Mouse (Mus musculus): ENCODE results near the gene Erf. TPM values are rescaled to one million over a fixed set of nuclear protein-coding genes. Genes with fewer than 3 reads are reported as not detected.

Gene Erf
- polyA plus RNA-seq (2012; rRNA removed) = 41.1 and 51.4 TPM in 2 replicates

DNA sequence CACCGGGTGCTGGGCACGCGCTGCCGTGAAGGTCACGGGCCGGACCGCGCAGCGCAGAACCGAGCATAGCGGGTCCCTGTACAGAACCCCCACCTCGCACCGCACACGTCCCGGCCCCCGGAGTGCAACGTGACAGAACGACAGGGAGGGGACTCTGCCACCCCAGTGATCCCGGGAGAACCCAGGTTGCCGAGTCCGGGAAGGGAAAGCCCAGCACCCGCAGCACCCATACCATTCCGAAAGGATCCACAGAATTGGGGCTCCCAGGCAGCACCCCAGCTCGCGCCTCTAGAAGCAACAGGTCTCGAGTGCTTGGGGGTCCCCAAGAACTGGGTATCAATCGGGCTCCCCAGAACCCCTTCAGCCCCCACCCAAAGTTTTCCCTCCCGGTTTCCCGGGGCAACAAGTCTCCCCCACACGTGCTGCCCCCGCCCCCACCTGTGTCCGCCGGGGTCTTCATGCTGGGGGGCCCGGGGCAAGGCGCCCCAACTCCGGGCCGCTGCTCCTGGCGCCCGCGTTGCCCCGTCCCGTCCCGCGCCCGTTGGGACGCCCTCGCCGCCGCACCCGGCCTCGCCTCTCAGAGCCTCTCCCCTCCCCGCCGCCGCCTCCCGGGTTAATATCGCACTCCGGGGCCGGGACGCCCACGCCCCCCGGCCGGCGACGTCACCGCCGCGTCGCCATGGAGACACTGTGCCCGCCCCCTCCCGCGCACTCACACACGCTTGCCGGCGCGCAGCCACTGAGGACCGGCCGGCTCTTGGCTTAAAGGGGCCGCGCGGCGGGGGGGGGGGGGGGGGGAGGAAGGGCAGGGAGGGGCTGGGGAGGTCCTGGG lies at the start of gene Erf:
Gene Erf (minus strand): TSS at position 621 of the 832 bp plus-strand sequence.
- under 1% methylated on average over 69 of the region's 81 CpGs for WGBS
- DNase-seq = peak; percentile 94

DNA sequence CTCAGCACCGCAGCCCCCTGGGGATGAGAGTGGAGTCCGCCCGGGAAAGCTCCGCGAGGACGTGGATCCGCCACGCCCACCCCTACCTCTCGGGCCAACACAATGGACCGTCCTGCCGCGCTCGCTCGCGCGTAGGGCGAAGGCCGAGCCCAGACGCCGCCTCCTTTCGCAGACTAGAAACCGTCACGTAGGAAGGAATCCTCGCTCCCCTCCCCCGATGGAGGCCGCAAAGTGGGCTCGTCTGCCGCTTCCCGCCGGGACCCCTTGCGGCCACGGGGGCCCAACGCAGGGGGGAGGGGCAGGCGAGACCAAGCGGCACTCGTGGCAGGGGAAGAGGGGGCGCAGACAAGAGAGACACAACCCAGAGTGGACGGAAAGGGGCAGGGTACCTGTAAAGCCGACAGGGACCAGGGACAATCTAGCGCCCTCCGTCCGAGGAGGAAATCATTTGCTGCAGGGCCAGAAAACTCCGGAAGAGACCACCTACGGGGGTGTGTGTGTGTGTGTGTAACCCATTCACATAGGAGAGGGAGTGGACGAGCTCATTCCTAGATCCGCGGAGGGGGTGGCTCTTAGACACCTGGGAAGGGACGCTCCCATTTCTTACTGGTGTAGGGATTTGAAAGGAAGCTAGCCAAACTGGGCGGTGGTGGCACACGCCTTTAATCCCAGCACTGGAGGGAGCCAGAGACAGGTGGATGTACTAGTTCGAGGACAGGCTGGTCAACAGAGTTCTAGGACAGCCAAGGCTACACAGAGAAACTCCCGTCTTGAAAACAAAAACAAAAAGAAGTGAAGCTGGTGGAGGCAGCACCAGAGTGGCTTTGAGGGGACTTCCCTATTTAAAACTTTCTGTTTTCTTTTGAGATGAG lies 47.1 kb upstream of the Erf start, which contains the start of gene Pafah1b3:
Gene Pafah1b3 (minus strand): TSS at position 533 of the 872 bp plus-strand sequence.
- peak; percentile 29; the same call in 1 of the 2 replicates for TF ChIP-seq CTCF (IDR thresholded peaks at IDR 0.05; ENCODE audit: insufficient read depth, low read length)
- TF ChIP-seq POLR2A (IDR thresholded peaks at IDR 0.05; ENCODE audit: borderline replicate concordance, extremely low read depth, low read depth, low read length) = peak; percentile 30; the same call in 1 of the 2 replicates
- under 1% methylated on average over 52 of the region's 52 CpGs for WGBS
- DNase-seq = peak; percentile 75
- no peaks in the 10 kb centered on the region for H3K4me1 ChIP-seq (ENCODE audit: control insufficient read depth, insufficient read depth, low read length)
- peak within 1 kb of the TSS; percentile 87 for H3K4me3 ChIP-seq (replicated peaks; ENCODE audit: extremely low read depth, low read depth, low read length)

More for the DNA sequence above, at the start of gene Erf:
- peaks cover 19% of the 10 kb centered on the region for H3K4me1 ChIP-seq (ENCODE audit: control insufficient read depth, insufficient read depth, low read length)
- TF ChIP-seq CTCF (IDR thresholded peaks at IDR 0.05; ENCODE audit: insufficient read depth, low read length) (no peak), POLR2A (IDR thresholded peaks at IDR 0.05; ENCODE audit: borderline replicate concordance, extremely low read depth, low read depth, low read length) (peak; percentile 68; the same call in 1 of the 2 replicates)
- peak within 1 kb of the TSS; percentile 74 for H3K4me3 ChIP-seq (replicated peaks; ENCODE audit: extremely low read depth, low read depth, low read length)

DNA sequence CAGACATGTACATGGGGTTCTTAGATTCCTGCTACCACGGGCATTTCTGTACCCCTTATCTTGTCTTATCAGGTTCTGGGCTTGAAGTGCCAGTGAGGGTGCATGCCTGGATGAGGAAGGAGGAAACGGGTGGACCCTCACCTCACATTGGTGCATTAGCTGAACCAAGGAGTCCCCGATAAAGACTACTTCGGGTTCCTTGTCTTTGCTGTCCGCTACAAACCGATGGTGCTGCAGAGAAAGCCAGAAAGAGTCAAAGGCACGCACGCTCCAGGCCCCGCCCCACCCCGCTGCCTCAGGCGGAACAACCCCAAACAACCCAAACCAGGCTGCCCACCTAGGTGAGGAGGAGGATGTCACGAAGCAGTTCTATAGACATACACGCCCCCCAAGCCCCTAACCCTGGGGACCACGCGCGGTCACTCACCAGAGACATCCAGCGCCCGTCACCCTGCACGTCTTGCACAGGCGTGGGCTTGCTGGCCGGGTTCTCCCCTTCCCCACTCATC lies 46.4 kb upstream of the Erf start:
- no peak for TF ChIP-seq POLR2A (IDR thresholded peaks at IDR 0.05; ENCODE audit: borderline replicate concordance, extremely low read depth, low read depth, low read length)
- no peak for DNase-seq
- H3K4me1 ChIP-seq (ENCODE audit: control insufficient read depth, insufficient read depth, low read length) = no peaks in the 10 kb centered on the region
- peak overlapping the region; percentile 87 for H3K4me3 ChIP-seq (replicated peaks; ENCODE audit: extremely low read depth, low read depth, low read length)
- WGBS = under 1% methylated on average over 21 of the region's 21 CpGs

DNA sequence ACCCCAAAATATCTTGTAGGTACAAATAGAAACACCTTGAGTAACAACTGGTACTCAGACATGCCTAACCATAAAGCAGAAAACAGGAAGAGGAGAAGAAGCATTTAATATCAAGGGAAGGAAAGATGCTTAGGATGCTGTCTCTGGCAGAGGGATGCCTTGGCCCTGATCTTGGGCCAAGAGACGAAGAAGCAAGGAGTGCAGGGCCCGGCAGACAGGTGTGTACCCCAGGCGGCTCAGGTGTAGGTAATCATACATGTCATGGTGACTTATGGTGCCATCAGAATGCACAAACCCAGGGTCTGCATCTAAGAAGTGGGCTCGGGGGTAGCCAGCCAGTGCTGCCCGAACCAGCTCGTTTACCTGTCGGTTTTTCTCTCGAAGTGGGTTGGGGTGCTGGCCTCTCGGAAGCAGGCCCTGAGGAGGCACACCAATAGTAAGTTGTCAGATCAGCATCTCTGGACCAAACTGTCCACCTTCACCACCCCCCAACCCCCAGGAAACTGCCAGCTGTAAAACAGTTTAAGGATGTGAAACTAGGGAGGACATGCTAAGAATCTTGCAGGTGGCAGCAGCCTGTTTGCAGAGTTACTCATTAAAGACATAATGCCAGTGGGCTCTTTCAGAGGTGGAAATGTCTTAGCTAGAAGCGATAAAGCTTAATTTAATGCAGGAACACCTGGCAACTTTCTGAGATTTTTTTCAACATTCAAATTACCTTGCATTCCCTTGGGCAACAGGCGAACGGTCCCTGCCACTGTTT lies 44.6 kb upstream of the Erf start:
- 86% methylated on average over 12 of the region's 12 CpGs for WGBS
- no peaks in the 10 kb centered on the region for H3K4me1 ChIP-seq (ENCODE audit: control insufficient read depth, insufficient read depth, low read length)
- no peak overlapping the region for H3K4me3 ChIP-seq (replicated peaks; ENCODE audit: extremely low read depth, low read depth, low read length)
- TF ChIP-seq POLR2A (IDR thresholded peaks at IDR 0.05; ENCODE audit: borderline replicate concordance, extremely low read depth, low read depth, low read length) (no peak), CTCF (IDR thresholded peaks at IDR 0.05; ENCODE audit: insufficient read depth, low read length) (no peak)
- no peak for DNase-seq

DNA sequence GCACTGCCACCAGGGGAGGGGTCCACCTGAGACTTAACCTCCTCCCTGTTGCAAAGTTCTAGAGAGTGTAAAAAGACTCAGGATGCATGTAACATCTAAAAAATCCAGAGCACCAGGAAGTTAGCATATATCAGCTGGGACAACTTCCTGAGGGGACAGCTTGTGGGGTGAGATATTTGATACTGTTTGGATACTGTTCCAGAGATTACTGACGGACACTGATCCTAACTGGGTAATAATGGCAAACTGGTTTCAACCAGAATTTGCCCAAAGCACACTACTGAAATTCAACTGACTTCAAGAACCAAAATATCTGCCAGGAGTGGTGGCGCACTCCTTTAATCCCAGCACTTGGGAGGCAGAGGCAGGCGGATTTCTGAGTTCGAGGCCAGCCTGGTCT lies 43.9 kb upstream of the Erf start:
- no peak overlapping the region for H3K4me3 ChIP-seq (replicated peaks; ENCODE audit: extremely low read depth, low read depth, low read length)
- TF ChIP-seq POLR2A (IDR thresholded peaks at IDR 0.05; ENCODE audit: borderline replicate concordance, extremely low read depth, low read depth, low read length) = no peak
- TF ChIP-seq CTCF (IDR thresholded peaks at IDR 0.05; ENCODE audit: insufficient read depth, low read length) = no peak
- H3K4me1 ChIP-seq (ENCODE audit: control insufficient read depth, insufficient read depth, low read length) = no peaks in the 10 kb centered on the region
- no peak for DNase-seq
- WGBS = 86% methylated on average over 4 of the region's 4 CpGs

DNA sequence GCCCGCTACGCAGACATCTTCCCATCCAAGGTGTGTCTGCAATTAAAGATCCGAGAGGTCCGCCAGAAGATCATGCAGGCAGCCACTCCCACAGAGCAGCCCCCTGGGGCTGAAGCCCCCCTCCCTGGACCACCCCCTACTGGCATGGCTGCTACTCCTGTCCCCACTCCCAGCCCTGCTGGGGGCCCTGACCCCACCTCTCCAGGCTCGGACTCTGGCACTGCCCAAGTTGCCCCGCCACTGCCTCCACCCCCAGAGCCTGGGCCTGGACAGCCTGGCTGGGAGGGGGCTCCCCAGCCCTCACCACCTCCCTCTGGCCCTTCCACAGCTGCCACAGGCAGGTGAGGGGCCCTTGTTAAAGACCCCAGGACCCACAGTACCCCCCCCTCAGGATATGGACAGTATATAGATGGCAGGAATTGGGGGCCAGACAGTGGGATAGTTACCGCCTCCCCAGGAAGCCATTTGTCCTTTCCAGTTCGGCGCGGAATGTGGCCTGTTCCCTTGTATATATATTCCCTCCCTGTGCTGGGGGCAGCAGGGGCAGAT lies 42.7 kb upstream of the Erf start:
- no peak overlapping the region for H3K4me3 ChIP-seq (replicated peaks; ENCODE audit: extremely low read depth, low read depth, low read length)
- H3K4me1 ChIP-seq (ENCODE audit: control insufficient read depth, insufficient read depth, low read length) = no peaks in the 10 kb centered on the region
- DNase-seq = no peak
- WGBS = 77% methylated on average over 10 of the region's 10 CpGs
- TF ChIP-seq POLR2A (IDR thresholded peaks at IDR 0.05; ENCODE audit: borderline replicate concordance, extremely low read depth, low read depth, low read length) (no peak), CTCF (IDR thresholded peaks at IDR 0.05; ENCODE audit: insufficient read depth, low read length) (no peak)

DNA sequence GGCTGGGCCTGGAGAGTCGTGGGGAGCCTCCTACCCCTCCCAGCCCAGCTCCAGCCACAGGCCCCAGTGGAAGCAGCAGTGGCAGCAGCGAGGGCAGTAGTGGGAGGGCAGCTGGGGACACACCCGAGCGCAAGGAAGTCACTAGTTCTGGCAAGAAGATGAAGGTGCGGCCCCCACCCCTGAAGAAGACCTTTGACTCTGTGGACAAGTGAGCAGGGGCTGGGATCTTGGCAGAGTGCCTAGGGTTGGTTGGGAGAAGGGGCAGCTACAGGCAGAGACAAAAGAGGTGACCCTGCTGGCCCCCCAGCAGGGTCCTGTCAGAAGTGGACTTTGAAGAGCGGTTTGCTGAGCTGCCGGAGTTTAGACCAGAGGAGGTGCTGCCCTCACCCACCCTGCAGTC lies 41.5 kb upstream of the Erf start:
- TF ChIP-seq CTCF (IDR thresholded peaks at IDR 0.05; ENCODE audit: insufficient read depth, low read length) (no peak), POLR2A (IDR thresholded peaks at IDR 0.05; ENCODE audit: borderline replicate concordance, extremely low read depth, low read depth, low read length) (no peak)
- H3K4me3 ChIP-seq (replicated peaks; ENCODE audit: extremely low read depth, low read depth, low read length) = no peak overlapping the region
- 53% methylated on average over 7 of the region's 7 CpGs for WGBS
- DNase-seq = no peak
- no peaks in the 10 kb centered on the region for H3K4me1 ChIP-seq (ENCODE audit: control insufficient read depth, insufficient read depth, low read length)

DNA sequence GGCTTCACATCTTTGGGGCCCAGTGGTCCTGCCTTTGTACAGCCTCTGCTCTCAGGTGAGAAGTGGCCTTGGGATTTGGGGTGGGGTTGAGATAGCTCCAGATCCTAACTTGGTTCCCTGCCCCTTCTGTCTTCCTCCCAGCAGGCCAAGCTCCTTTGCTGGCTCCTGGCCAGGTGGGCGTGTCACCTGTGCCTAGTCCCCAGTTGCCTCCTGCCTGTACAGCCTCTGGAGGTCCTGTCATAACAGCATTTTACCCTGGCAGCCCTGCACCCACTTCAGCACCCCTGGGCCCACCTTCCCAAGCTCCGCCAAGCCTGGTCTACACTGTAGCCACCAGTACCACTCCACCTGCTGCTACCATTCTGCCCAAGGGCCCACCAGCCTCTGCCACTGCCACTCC lies 40.4 kb upstream of the Erf start:
- Histone ChIP-seq H3K4me3 (replicated peaks; ENCODE audit: extremely low read depth, low read depth, low read length) (no peak overlapping the region), H3K4me1 (ENCODE audit: control insufficient read depth, insufficient read depth, low read length) (no peaks in the 10 kb centered on the region)
- DNase-seq = no peak
- no peak for TF ChIP-seq POLR2A (IDR thresholded peaks at IDR 0.05; ENCODE audit: borderline replicate concordance, extremely low read depth, low read depth, low read length)
- no peak for TF ChIP-seq CTCF (IDR thresholded peaks at IDR 0.05; ENCODE audit: insufficient read depth, low read length)
- 66% methylated on average over 2 of the region's 2 CpGs for WGBS

Data from lung, adult 2 months (tissue).